Mouse (Mus musculus) midbrain, embryonic 16.5 days (tissue): Measurements from ENCODE around the gene Dpp8. TPM values are rescaled to one million over a fixed set of nuclear protein-coding genes. Genes with fewer than 3 reads are reported as not detected.

Source experiments
- ATAC-seq: fragments of 200-750 bp; cut with Nextera tagmentation; 2 replicates; pipeline ENCODE4 v1.8.0; 2017; ENCODE audit warnings: moderate TSS enrichment
- H3K27ac ChIP-seq: fragments of 300-500 bp; sonication (generic); 2 replicates; pipeline ENCODE4 v1.5.1; 2014; ENCODE audit warnings: mild to moderate bottlenecking, low read length, mixed read lengths
- H3K27me3 ChIP-seq: fragments of 300-500 bp; sonication (generic); 2 replicates; pipeline ENCODE4 v1.6.1; 2014; ENCODE audit warnings: low read depth, low read length, mixed read lengths; ENCODE audit not compliant: control insufficient read depth, insufficient read depth
- H3K36me3 ChIP-seq: fragments of 300-500 bp; sonication (generic); 2 replicates; pipeline ENCODE4 v1.6.1; 2014; ENCODE audit warnings: mild to moderate bottlenecking, low read length, moderate library complexity, mixed read lengths; ENCODE audit not compliant: control insufficient read depth, insufficient read depth
- H3K4me1 ChIP-seq: fragments of 300-500 bp; sonication (generic); 2 replicates; pipeline ENCODE4 v1.6.1; 2014; ENCODE audit warnings: mild to moderate bottlenecking, low read length, mixed read lengths; ENCODE audit not compliant: control insufficient read depth, insufficient read depth
- H3K4me2 ChIP-seq: fragments of 300-500 bp; sonication (generic); 2 replicates; pipeline ENCODE4 v1.6.1; 2014; ENCODE audit warnings: mild to moderate bottlenecking, low read length, mixed read lengths
- H3K4me3 ChIP-seq: fragments of 300-500 bp; sonication (generic); 2 replicates; pipeline ENCODE4 v1.5.1; 2014; ENCODE audit warnings: low read depth, mild to moderate bottlenecking, low read length, moderate library complexity, mixed read lengths
- H3K9ac ChIP-seq: fragments of 300-500 bp; sonication (generic); 2 replicates; pipeline ENCODE4 v1.6.1; 2014; ENCODE audit warnings: low read depth, low read length, mixed read lengths
- H3K9me3 ChIP-seq: fragments of 300-500 bp; sonication (generic); replicated peaks from 2 replicates; pipeline ENCODE4 v1.6.1; 2014; ENCODE audit warnings: mild to moderate bottlenecking, low read length, mixed read lengths; ENCODE audit not compliant: control insufficient read depth, poor library complexity, severe bottlenecking
- WGBS: fragments of 180-500 bp; shearing (Covaris S2); extraction: QIAGEN DNeasy Blood & Tissue Kit; methylation state at CpG from one replicate; pipeline ENCODE4 v1.1.7; 2014; 5-methylcytosine and 5-hydroxymethylcytosine counted together
- polyA plus RNA-seq: library from polyadenylated mRNA; unstranded; fragments of >200 nt; fragmentation: Nextera tagmentation; extraction: Ambion mirVana; gene quantifications from 2 replicates; pipeline ENCODE4 v1.2.1, GENCODE M21; 2015

Gene Dpp8
- polyA plus RNA-seq, 1 experiment from 2014 or later = 39.3 TPM

- ATAC-seq = no peak
- Histone ChIP-seq H3K4me3 (no peak overlapping the region), H3K9me3 (no peaks in the 10 kb centered on the region), H3K4me1 (peaks cover 18% of the 10 kb centered on the region), H3K27me3 (no peaks in the 10 kb centered on the region), H3K4me2 (no peak overlapping the region), H3K27ac (no peak overlapping the region), H3K36me3 (peaks cover 2% of the 10 kb centered on the region; the same call in 1 of the 2 replicates), H3K9ac (no peak overlapping the region)
- WGBS = 90% methylated on average over 5 of the region's 5 CpGs
Observed at GRCm38 (mm10) chr9:65111698-65112097, 79.5 kb downstream of the Dpp8 start.

GRCm38 (mm10) chr9:65113694-65114093 is 81.5 kb downstream of the Dpp8 start:
- Histone ChIP-seq H3K4me1 (peaks cover 18% of the 10 kb centered on the region), H3K9me3 (no peaks in the 10 kb centered on the region), H3K27me3 (no peaks in the 10 kb centered on the region), H3K36me3 (peaks cover 8% of the 10 kb centered on the region), H3K9ac (no peak overlapping the region), H3K4me3 (no peak overlapping the region), H3K4me2 (no peak overlapping the region), H3K27ac (no peak overlapping the region)
- ATAC-seq = no peak
- WGBS = 90% methylated on average over 2 of the region's 2 CpGs

- no peak overlapping the region for H3K9ac ChIP-seq
- peaks cover 11% of the 10 kb centered on the region for H3K36me3 ChIP-seq
- WGBS = 65% methylated on average over 2 of the region's 2 CpGs
- ATAC-seq = no peak
- no peak overlapping the region for H3K4me3 ChIP-seq
- no peak overlapping the region for H3K27ac ChIP-seq
- no peaks in the 10 kb centered on the region for H3K9me3 ChIP-seq
- no peak overlapping the region for H3K4me2 ChIP-seq
- H3K4me1 ChIP-seq = no peaks in the 10 kb centered on the region
- H3K27me3 ChIP-seq = no peaks in the 10 kb centered on the region
Observed at GRCm38 (mm10) chr9:65115891-65116290, 83.7 kb downstream of the Dpp8 start.

GRCm38 (mm10) chr9:65117516-65117915 is 85.3 kb downstream of the Dpp8 start:
- H3K36me3 ChIP-seq = peaks cover 11% of the 10 kb centered on the region
- no peak overlapping the region for H3K9ac ChIP-seq
- no peak overlapping the region for H3K4me2 ChIP-seq
- H3K27me3 ChIP-seq = no peaks in the 10 kb centered on the region
- no peak for ATAC-seq
- no peak overlapping the region for H3K4me3 ChIP-seq
- 69% methylated on average over 2 of the region's 2 CpGs for WGBS
- H3K4me1 ChIP-seq = no peaks in the 10 kb centered on the region
- H3K9me3 ChIP-seq = no peaks in the 10 kb centered on the region
- no peak overlapping the region for H3K27ac ChIP-seq

- Histone ChIP-seq H3K27ac (no peak overlapping the region), H3K9ac (no peak overlapping the region), H3K9me3 (no peaks in the 10 kb centered on the region), H3K27me3 (no peaks in the 10 kb centered on the region), H3K4me2 (no peak overlapping the region), H3K4me3 (no peak overlapping the region), H3K4me1 (peaks cover 6% of the 10 kb centered on the region; the same call in 1 of the 2 replicates), H3K36me3 (peaks cover 18% of the 10 kb centered on the region)
- 6% methylated on average over 3 of the region's 3 CpGs for WGBS
- ATAC-seq = peak; percentile 44; the same call in 1 of the 2 replicates
Observed at GRCm38 (mm10) chr9:65120935-65121334, 88.7 kb downstream of the Dpp8 start.

- Histone ChIP-seq H3K4me2 (0 out of 2 replicates have a peak overlapping the region, but pooled peaks have one; percentile 6), H3K9me3 (no peaks in the 10 kb centered on the region), H3K4me1 (peaks cover 6% of the 10 kb centered on the region; the same call in 1 of the 2 replicates), H3K27ac (no peak overlapping the region), H3K4me3 (no peak overlapping the region), H3K9ac (no peak overlapping the region), H3K36me3 (peaks cover 16% of the 10 kb centered on the region), H3K27me3 (no peaks in the 10 kb centered on the region)
- WGBS = 19% methylated on average over 18 of the region's 18 CpGs
- 0 out of 2 replicates have a peak, but pooled peaks have one; percentile 32 for ATAC-seq
Observed at GRCm38 (mm10) chr9:65122545-65122944, 90.3 kb downstream of the Dpp8 start.

GRCm38 (mm10) chr9:65123552-65124168 is 91.4 kb downstream of the Dpp8 start:
- 4% methylated on average over 48 of the region's 48 CpGs for WGBS
- peak; percentile 33; the same call in 1 of the 2 replicates for ATAC-seq
- Histone ChIP-seq H3K4me3 (peak overlapping the region; percentile 29), H3K27ac (no peak overlapping the region), H3K9me3 (no peaks in the 10 kb centered on the region), H3K9ac (peak overlapping the region; percentile 50), H3K4me1 (peaks cover 6% of the 10 kb centered on the region; the same call in 1 of the 2 replicates), H3K36me3 (peaks cover 10% of the 10 kb centered on the region), H3K27me3 (no peaks in the 10 kb centered on the region), H3K4me2 (peak overlapping the region; percentile 65)

- no peak overlapping the region for H3K9ac ChIP-seq
- H3K27me3 ChIP-seq = no peaks in the 10 kb centered on the region
- no peak overlapping the region for H3K4me2 ChIP-seq
- 10% methylated on average over 25 of the region's 25 CpGs for WGBS
- no peaks in the 10 kb centered on the region for H3K9me3 ChIP-seq
- H3K4me1 ChIP-seq = peaks cover 6% of the 10 kb centered on the region; the same call in 1 of the 2 replicates
- no peak overlapping the region for H3K27ac ChIP-seq
- ATAC-seq = no peak
- peaks cover 10% of the 10 kb centered on the region for H3K36me3 ChIP-seq
- H3K4me3 ChIP-seq = no peak overlapping the region
Observed at GRCm38 (mm10) chr9:65128123-65128815, 96.1 kb downstream of the Dpp8 start.

- H3K27me3 ChIP-seq = peaks cover 2% of the 10 kb centered on the region; the same call in 1 of the 2 replicates
- H3K4me1 ChIP-seq = peaks cover 2% of the 10 kb centered on the region; the same call in 1 of the 2 replicates
- no peak overlapping the region for H3K9ac ChIP-seq
- ATAC-seq = no peak
- no peak overlapping the region for H3K4me3 ChIP-seq
- H3K27ac ChIP-seq = no peak overlapping the region
- H3K4me2 ChIP-seq = no peak overlapping the region
- H3K36me3 ChIP-seq = peaks cover 13% of the 10 kb centered on the region; the same call in 1 of the 2 replicates
- 86% methylated on average over 5 of the region's 5 CpGs for WGBS
- no peaks in the 10 kb centered on the region for H3K9me3 ChIP-seq
Observed at GRCm38 (mm10) chr9:65131717-65132116, 99.5 kb downstream of the Dpp8 start.
